Mouse (Mus musculus): ENCODE data around the gene Atp2b2.

DNA sequence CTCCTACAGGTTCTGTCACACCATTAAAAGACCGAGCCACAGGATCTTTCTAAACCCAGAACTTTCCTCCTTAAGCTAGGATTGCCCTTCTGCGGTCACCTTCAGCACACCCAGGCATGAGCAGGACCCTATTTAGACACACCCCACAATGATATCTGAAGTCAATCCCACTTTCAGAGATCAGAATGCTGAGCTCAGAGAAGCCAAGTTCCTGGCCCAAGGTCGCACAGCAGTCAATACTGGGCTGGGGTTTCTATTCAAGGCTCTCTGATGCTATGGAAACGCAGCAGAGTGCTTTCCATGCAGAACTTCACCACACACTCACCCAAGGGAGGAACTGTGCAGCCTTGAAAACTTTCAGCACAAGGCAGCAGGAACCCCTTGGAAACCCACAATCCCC lies 157.6 kb downstream of the Atp2b2 start:
- TF ChIP-seq CTCF (IDR thresholded peaks at IDR 0.05; ENCODE audit: low read depth) (no peak), EP300 (IDR thresholded peaks at IDR 0.05; ENCODE audit: low read depth) (no peak)

Data from liver, embryonic 14.5 days (tissue).